Mouse (Mus musculus) heart, embryonic 16.5 days (tissue): ENCODE measurements around the gene Cysrt1. TPM values are rescaled to one million over a fixed set of nuclear protein-coding genes. Genes with fewer than 3 reads are reported as not detected.

Experiments used
- ATAC-seq: fragments of 200-750 bp; cut with Nextera tagmentation; replicated peaks from 2 replicates; pipeline ENCODE4 v1.8.0; 2017; ENCODE audit warnings: moderate number of reproducible peaks; ENCODE audit not compliant: insufficient read depth, low FRiP score; ENCODE audit errors: extremely low read depth
- H3K27ac ChIP-seq: fragments of 300-500 bp; sonication (generic); 2 replicates; pipeline ENCODE4 v1.5.1; 2014; ENCODE audit warnings: mild to moderate bottlenecking, low read length, control low read depth, moderate library complexity
- H3K27me3 ChIP-seq: fragments of 300-500 bp; sonication (generic); 2 replicates; pipeline ENCODE4 v1.6.1; 2014; ENCODE audit warnings: low read length, mixed read lengths; ENCODE audit not compliant: control insufficient read depth, insufficient read depth
- H3K36me3 ChIP-seq: fragments of 300-500 bp; sonication (generic); 2 replicates; pipeline ENCODE4 v1.6.1; 2014; ENCODE audit not compliant: control insufficient read depth, insufficient read depth
- H3K4me1 ChIP-seq: fragments of 300-500 bp; sonication (generic); 2 replicates; pipeline ENCODE4 v1.6.1; 2014; ENCODE audit warnings: low read length, mixed read lengths; ENCODE audit not compliant: control insufficient read depth, insufficient read depth
- H3K4me2 ChIP-seq: fragments of 300-500 bp; sonication (generic); 2 replicates; pipeline ENCODE4 v1.6.1; 2014; ENCODE audit warnings: low read depth, mild to moderate bottlenecking, control low read depth, low read length
- H3K4me3 ChIP-seq: fragments of 300-500 bp; sonication (generic); 2 replicates; pipeline ENCODE4 v1.5.1; 2014; ENCODE audit warnings: mild to moderate bottlenecking, control low read depth, low read length
- H3K9ac ChIP-seq: fragments of 300-500 bp; sonication (generic); 2 replicates; pipeline ENCODE4 v1.6.1; 2014; ENCODE audit warnings: low read length, control low read depth
- H3K9me3 ChIP-seq: fragments of 300-500 bp; sonication (generic); replicated peaks from 2 replicates; pipeline ENCODE4 v1.6.1; 2016; ENCODE audit warnings: low read length; ENCODE audit not compliant: control insufficient read depth
- WGBS: fragments of 180-500 bp; shearing (Covaris S2); extraction: QIAGEN DNeasy Blood & Tissue Kit; methylation state at CpG from one replicate; pipeline ENCODE4 v1.1.7; 2014; 5-methylcytosine and 5-hydroxymethylcytosine counted together
- polyA plus RNA-seq: library from polyadenylated mRNA; unstranded; fragments of >200 nt; fragmentation: Nextera tagmentation; extraction: Ambion mirVana; gene quantifications from 2 replicates; pipeline ENCODE4 v1.2.1, GENCODE M21; 2015

Gene Cysrt1
- 0.17 TPM in 1 of 2 replicates, not detected in the other for polyA plus RNA-seq

DNA sequence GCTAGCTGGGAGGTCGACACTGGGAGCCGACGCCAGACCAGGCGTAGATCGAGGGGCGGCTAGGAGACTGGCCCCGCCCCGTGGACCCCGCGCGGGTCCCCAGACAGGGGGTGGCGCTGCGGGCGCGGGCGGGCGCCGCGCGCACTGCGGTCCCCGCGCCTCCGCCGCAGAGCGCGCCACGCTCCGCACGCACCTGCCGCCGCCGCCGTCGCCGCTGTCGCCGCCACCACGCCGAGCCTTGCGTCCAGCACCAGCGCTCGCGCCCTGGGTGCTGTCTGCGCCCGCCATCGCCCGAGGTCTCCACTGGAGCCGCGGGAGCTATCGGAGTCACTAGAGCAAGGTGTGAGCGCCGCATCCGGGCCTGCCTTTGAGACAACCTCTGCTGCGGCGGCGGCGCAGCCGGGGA, at the start of gene Cysrt1, which contains the start of gene Rnf208:
TSS of gene Cysrt1 (minus strand) at position 352 of the 406 bp plus-strand sequence.
TSS of gene Rnf208 (plus strand) at position 155 of the 406 bp plus-strand sequence.
- H3K9me3 ChIP-seq = no peaks in the 10 kb centered on the region
- peaks cover 13% of the 10 kb centered on the region for H3K4me1 ChIP-seq
- H3K9ac ChIP-seq = peak within 1 kb of the TSS; percentile 68
- peaks cover 16% of the 10 kb centered on the region; the same call in 1 of the 2 replicates for H3K27me3 ChIP-seq
- ATAC-seq = no peak
- peaks cover 4% of the 10 kb centered on the region; the same call in 1 of the 2 replicates for H3K36me3 ChIP-seq
- peak within 1 kb of the TSS; percentile 95 for H3K4me2 ChIP-seq
- H3K4me3 ChIP-seq = peak within 1 kb of the TSS; percentile 62
- no peak within 1 kb of the TSS for H3K27ac ChIP-seq
- under 1% methylated on average over 47 of the region's 59 CpGs for WGBS

DNA sequence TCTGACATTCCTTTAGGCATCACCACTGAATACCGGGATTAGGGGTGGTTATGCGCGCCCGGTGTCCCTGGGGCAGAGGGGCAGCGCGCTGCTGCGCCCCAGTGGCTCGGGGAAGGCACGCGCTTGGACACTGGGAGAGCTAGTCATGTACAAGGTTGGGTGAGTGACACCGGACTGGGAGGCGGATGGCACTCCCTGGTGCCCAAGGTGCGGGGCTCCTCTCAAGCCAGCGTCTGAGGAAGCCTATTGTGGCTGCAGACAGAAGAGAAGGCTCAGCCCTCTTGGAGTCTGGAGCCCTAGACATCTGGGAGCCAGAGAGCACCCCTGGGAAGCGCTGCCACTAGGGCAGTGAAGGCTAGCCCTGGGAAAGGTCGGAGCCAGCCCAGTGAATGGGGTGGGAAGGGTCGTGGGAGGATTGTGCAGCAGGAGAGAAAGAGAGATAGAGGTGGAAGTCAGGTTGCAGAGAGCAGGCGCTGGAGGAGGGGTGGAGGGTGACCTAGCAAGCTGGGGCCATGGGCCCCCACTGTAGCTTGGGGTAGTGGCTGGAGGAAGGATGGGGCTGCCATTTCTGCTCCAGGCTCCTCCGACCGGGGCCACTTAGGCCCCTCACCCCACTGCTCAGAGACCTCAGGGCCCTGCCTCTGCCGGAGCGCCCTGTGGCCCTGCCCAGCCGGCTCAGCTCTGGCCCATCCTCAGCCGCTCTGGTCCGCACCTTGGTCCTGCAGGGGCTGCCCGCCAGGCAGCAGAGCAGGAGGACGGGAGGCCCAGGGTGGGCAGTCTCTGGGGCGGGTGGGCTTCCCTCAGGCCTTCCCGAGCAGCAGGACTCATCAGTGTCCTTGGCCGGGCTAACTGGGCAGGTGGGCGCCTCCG, 49.2 kb upstream of the Cysrt1 start:
- Histone ChIP-seq H3K27me3 (peaks cover 82% of the 10 kb centered on the region), H3K4me1 (peaks cover 13% of the 10 kb centered on the region), H3K4me2 (no peak overlapping the region), H3K36me3 (no peaks in the 10 kb centered on the region), H3K4me3 (peak overlapping the region; percentile 41), H3K9me3 (no peaks in the 10 kb centered on the region), H3K9ac (no peak overlapping the region), H3K27ac (no peak overlapping the region)
- WGBS = 8% methylated on average over 32 of the region's 32 CpGs
- no peak for ATAC-seq

DNA sequence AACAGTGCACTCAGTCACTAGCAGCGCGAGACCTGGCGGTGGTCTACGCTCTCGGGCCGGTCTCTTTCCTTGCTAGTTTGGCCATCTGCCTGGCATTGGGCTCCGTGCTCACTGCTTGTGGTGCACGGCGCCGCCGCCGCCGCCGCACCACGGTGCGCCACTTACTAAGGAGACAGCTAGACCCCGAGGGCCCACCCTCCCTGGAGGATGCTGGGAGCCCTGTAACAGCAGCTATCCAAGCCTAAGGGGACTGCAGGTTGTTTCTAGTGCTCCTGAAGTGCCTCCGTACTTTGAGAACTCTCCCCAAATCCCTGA, 48.5 kb upstream of the Cysrt1 start:
- peaks cover 78% of the 10 kb centered on the region for H3K27me3 ChIP-seq
- peaks cover 2% of the 10 kb centered on the region; the same call in 1 of the 2 replicates for H3K36me3 ChIP-seq
- peak overlapping the region; percentile 49 for H3K4me2 ChIP-seq
- H3K27ac ChIP-seq = no peak overlapping the region
- ATAC-seq = no peak
- peak overlapping the region; percentile 41 for H3K4me3 ChIP-seq
- WGBS = 2% methylated on average over 18 of the region's 18 CpGs
- H3K9ac ChIP-seq = no peak overlapping the region
- H3K4me1 ChIP-seq = peaks cover 13% of the 10 kb centered on the region
- H3K9me3 ChIP-seq = no peaks in the 10 kb centered on the region

DNA sequence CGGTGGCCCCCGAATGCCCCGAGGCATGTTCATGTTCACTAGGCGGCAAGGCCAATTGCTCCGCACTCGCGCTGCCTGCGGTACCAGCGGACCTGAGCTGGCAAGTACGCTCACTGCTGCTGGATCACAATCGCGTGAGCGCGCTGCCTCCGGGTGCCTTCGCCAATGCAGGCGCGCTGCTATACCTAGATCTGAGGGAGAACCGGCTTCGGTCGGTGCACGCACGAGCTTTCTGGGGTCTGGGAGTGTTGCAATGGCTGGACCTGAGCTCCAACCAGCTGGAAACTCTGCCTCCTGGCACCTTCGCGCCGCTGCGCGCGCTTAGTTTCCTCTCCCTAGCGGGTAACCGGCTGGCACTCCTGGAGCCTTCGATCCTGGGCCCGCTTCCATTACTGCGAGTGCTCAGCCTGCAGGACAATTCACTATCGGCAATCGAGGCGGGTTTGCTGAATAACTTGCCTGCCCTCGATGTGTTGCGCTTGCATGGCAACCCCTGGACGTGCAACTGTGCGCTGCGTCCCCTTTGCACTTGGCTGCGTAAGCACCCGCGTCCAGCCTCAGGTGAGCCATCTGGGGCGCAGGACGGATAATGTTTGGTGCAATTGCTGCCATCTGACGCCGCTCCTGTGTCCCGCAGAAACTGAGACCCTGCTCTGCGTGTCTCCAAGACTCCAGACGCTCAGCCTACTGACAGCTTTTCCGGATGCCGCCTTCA, 48.0 kb upstream of the Cysrt1 start:
- Histone ChIP-seq H3K4me1 (peaks cover 13% of the 10 kb centered on the region), H3K27me3 (peaks cover 73% of the 10 kb centered on the region), H3K4me3 (peak overlapping the region; percentile 41), H3K27ac (no peak overlapping the region), H3K4me2 (peak overlapping the region; percentile 49), H3K9ac (no peak overlapping the region), H3K36me3 (peaks cover 6% of the 10 kb centered on the region), H3K9me3 (no peaks in the 10 kb centered on the region)
- WGBS = 2% methylated on average over 54 of the region's 54 CpGs
- ATAC-seq = no peak

DNA sequence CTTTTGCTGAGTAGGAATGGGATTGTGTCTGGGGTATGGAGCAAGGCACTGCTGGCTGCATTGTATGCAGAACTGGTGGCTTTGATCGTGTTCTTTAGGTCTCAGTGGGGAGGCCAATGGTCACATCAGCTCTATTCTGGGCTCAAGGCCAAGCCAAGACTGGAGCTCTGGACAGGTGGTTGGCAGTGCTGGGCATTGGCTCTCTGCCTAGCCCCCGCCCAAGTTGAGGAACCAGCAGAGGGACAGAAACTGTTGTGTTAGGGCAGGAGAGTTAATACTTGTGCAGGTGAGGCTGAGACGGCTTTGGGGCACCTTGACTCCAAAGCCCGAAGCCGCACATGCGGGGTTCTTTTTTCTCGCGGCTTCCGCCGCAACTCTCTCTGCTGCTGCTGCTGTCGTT, 47.4 kb upstream of the Cysrt1 start, which contains the start of gene Lrrc26:
TSS of gene Lrrc26 (plus strand) at position 265 of the 400 bp plus-strand sequence.
- Histone ChIP-seq H3K9me3 (no peaks in the 10 kb centered on the region), H3K4me2 (peak within 1 kb of the TSS; percentile 49), H3K4me1 (peaks cover 13% of the 10 kb centered on the region), H3K9ac (no peak within 1 kb of the TSS), H3K36me3 (peaks cover 12% of the 10 kb centered on the region), H3K27me3 (peaks cover 68% of the 10 kb centered on the region), H3K27ac (no peak within 1 kb of the TSS), H3K4me3 (peak within 1 kb of the TSS; percentile 41)
- 6% methylated on average over 11 of the region's 11 CpGs for WGBS
- ATAC-seq = peak; percentile 41

DNA sequence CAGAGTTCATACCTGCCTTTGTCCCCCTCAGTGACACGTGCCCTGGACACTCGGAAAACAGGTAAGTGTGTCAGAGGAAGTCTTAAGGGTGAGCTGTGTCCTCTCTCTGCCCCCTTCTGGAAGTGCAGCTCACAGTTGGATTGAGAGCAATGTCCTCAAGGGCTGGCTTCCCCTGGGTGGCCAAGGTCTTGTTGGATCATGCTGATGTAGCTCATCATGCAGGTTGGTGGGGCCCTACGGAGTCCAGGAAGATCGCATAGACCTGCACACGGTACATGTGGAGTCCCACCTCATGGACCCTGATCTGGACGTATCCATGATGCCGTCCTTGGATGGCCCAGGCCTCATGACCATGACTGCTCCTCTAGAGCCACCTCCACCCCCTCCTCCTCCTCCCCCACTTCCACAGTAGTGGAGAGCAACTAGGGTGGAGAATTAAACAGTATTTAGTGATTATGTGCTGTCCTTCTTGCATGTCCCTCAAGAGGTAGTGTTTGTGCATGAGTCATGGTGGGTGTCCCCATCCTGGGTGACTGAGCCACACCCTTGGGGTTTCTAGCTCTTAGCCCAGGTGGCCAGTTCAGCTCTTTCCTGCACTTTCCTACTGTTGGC, 46.6 kb upstream of the Cysrt1 start:
- H3K4me1 ChIP-seq = peaks cover 13% of the 10 kb centered on the region
- peaks cover 61% of the 10 kb centered on the region for H3K27me3 ChIP-seq
- peaks cover 17% of the 10 kb centered on the region for H3K36me3 ChIP-seq
- no peak overlapping the region for H3K4me2 ChIP-seq
- H3K4me3 ChIP-seq = no peak overlapping the region
- ATAC-seq = no peak
- H3K9ac ChIP-seq = no peak overlapping the region
- no peaks in the 10 kb centered on the region for H3K9me3 ChIP-seq
- no peak overlapping the region for H3K27ac ChIP-seq
- WGBS = 78% methylated on average over 7 of the region's 7 CpGs

DNA sequence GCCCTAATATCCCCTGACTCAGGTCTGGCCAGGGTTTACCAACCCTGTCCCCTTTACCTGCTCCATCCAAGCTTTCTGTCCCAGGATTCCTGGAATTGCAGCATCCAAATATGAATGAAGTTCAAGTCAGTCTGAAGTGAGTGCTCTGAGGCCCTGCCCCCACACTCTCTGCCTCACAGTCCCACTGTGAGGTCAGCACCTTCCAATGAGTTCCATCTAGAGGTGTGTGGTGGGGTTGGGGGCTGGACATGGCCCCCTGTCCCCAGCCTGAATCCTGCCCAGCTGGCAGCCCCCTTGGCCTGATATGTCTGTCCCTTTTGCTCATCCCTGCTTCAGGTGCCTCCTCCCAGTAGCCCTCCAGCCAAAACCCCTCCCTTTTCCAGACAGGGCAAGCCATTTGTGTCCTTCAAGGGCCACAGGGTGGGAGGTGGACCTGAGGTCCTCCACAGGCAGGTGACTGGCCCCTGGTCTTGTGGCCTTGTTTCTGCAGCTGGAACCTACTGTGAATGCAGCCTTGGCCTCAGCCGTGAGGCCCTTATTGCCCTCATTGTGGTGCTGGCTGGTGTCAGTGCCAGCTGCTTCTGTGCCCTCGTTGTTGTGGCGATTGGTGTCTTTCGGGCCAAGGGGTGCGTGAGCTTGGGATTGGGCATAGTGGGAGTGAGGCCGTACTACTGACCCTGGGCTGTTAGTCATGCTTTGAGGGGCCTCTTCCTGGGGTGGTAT, 45.8 kb upstream of the Cysrt1 start, which contains the start of gene Tmem210:
TSS of gene Tmem210 (plus strand) at position 219 of the 723 bp plus-strand sequence.
- H3K9me3 ChIP-seq = no peaks in the 10 kb centered on the region
- H3K9ac ChIP-seq = no peak within 1 kb of the TSS
- H3K4me2 ChIP-seq = no peak within 1 kb of the TSS
- no peak within 1 kb of the TSS for H3K4me3 ChIP-seq
- no peak for ATAC-seq
- 80% methylated on average over 6 of the region's 6 CpGs for WGBS
- peaks cover 22% of the 10 kb centered on the region for H3K36me3 ChIP-seq
- H3K27me3 ChIP-seq = peaks cover 54% of the 10 kb centered on the region
- no peak within 1 kb of the TSS for H3K27ac ChIP-seq
- peaks cover 13% of the 10 kb centered on the region for H3K4me1 ChIP-seq

DNA sequence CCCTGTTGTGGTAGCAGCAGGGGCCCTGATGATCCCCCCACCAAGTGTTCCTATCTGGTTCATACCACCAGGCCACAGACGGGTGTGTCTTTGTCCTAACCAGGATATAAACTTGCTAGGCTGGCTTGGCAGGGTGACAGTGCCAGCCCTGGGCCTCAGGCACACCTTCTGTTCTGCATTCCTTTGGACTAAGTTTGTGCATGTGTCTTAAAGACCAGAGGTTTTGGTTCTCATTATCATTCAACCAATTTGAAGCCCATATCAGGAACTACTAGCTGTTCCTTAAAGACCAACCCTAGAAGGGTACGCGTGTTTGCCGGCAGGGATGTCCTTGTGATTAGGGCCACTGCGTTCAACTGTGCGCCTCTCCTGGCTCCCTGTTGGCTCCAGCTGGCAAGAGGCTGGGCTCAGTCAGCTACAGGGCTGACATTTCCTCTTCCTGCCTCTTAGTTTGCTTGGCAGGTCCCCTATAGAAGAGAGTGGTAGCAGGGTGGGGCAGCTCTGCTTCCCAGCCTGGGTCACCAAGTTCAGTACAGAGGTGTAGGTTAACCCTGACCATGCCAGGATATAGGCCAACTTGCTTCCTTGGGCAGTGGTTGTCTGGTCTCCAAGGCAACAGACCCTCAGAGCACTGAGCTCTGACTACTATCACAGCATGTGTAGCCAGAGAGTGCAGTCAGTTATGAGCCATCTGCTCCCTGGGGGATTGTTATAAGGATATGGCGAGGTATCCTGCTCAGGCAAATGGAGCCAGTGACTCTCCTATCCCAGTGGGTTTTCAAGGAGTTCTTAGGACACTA, 44.8 kb upstream of the Cysrt1 start:
- 36% methylated on average over 7 of the region's 7 CpGs for WGBS
- Histone ChIP-seq H3K9me3 (no peaks in the 10 kb centered on the region), H3K36me3 (peaks cover 30% of the 10 kb centered on the region), H3K4me3 (no peak overlapping the region), H3K9ac (no peak overlapping the region), H3K27me3 (peaks cover 44% of the 10 kb centered on the region), H3K27ac (no peak overlapping the region), H3K4me1 (peaks cover 11% of the 10 kb centered on the region), H3K4me2 (no peak overlapping the region)
- 0 out of 2 replicates have a peak, but pooled peaks have one; percentile 28 for ATAC-seq
